Mouse (Mus musculus): ENCODE measurements around the gene Rpl6. TPM values are rescaled to one million over a fixed set of nuclear protein-coding genes. Genes with fewer than 3 reads are reported as not detected.

Gene Rpl6
- polyA plus RNA-seq, 1 experiment from 2014 or later = 373 TPM

GRCm38 (mm10) chr5:121162923-121163322, 41.4 kb upstream of the Rpl6 start:
- TF ChIP-seq EP300 (IDR thresholded peaks at IDR 0.05) (no peak), CTCF (IDR thresholded peaks at IDR 0.05) (no peak)
- no peak overlapping the region for H3K4me2 ChIP-seq (replicated peaks; ENCODE audit: low read depth, low read length)
- no peak overlapping the region for H3K9ac ChIP-seq (replicated peaks; ENCODE audit: low read depth)
- H3K36me3 ChIP-seq (ENCODE audit: insufficient read depth, low read length) = peaks cover 19% of the 10 kb centered on the region
- 88% methylated on average over 7 of the region's 7 CpGs for WGBS
- DNase-seq (ENCODE audit: low spot score) = no peak
- H3K4me3 ChIP-seq (ENCODE audit: low read depth, low read length) = no peak overlapping the region
- no peak for ATAC-seq
- no peaks in the 10 kb centered on the region for H3K27me3 ChIP-seq (replicated peaks; ENCODE audit: insufficient read depth, low read length)
- H3K9me3 ChIP-seq (ENCODE audit: low read length) = no peaks in the 10 kb centered on the region
- no peak overlapping the region for H3K27ac ChIP-seq (ENCODE audit: low read length)
- no peaks in the 10 kb centered on the region for H3K4me1 ChIP-seq (ENCODE audit: insufficient read depth, low read depth, low read length)

GRCm38 (mm10) chr5:121166884-121167283, 37.4 kb upstream of the Rpl6 start:
- ATAC-seq (no peak), DNase-seq (ENCODE audit: low spot score) (no peak)
- Histone ChIP-seq H3K9me3 (ENCODE audit: low read length) (no peaks in the 10 kb centered on the region), H3K27me3 (replicated peaks; ENCODE audit: insufficient read depth, low read length) (no peaks in the 10 kb centered on the region), H3K36me3 (ENCODE audit: insufficient read depth, low read length) (peaks cover 20% of the 10 kb centered on the region), H3K27ac (ENCODE audit: low read length) (no peak overlapping the region), H3K4me1 (ENCODE audit: insufficient read depth, low read depth, low read length) (no peaks in the 10 kb centered on the region), H3K4me2 (replicated peaks; ENCODE audit: low read depth, low read length) (no peak overlapping the region), H3K9ac (replicated peaks; ENCODE audit: low read depth) (no peak overlapping the region), H3K4me3 (ENCODE audit: low read depth, low read length) (no peak overlapping the region)
- whole genome bisulfite sequencing = 98% methylated on average over 6 of the region's 6 CpGs
- TF ChIP-seq EP300 (IDR thresholded peaks at IDR 0.05) (no peak), CTCF (IDR thresholded peaks at IDR 0.05) (no peak)

- Histone ChIP-seq H3K4me2 (replicated peaks; ENCODE audit: low read depth, low read length) (no peak overlapping the region), H3K4me3 (ENCODE audit: low read depth, low read length) (no peak overlapping the region), H3K9me3 (ENCODE audit: low read length) (no peaks in the 10 kb centered on the region), H3K4me1 (ENCODE audit: insufficient read depth, low read depth, low read length) (no peaks in the 10 kb centered on the region), H3K36me3 (ENCODE audit: insufficient read depth, low read length) (peaks cover 9% of the 10 kb centered on the region; the same call in 1 of the 2 replicates), H3K27ac (ENCODE audit: low read length) (no peak overlapping the region), H3K27me3 (replicated peaks; ENCODE audit: insufficient read depth, low read length) (no peaks in the 10 kb centered on the region), H3K9ac (replicated peaks; ENCODE audit: low read depth) (no peak overlapping the region)
- TF ChIP-seq CTCF (IDR thresholded peaks at IDR 0.05) = no peak
- TF ChIP-seq EP300 (IDR thresholded peaks at IDR 0.05) = no peak
- no peak for DNase-seq (ENCODE audit: low spot score)
- WGBS = 93% methylated on average over 2 of the region's 2 CpGs
- ATAC-seq = no peak
Observed at GRCm38 (mm10) chr5:121169588-121169987, 34.7 kb upstream of the Rpl6 start.

- Histone ChIP-seq H3K4me1 (ENCODE audit: insufficient read depth, low read depth, low read length) (no peaks in the 10 kb centered on the region), H3K36me3 (ENCODE audit: insufficient read depth, low read length) (0 out of 2 replicates have a peak, but pooled peaks cover 4% of the 10 kb centered on the region), H3K27ac (ENCODE audit: low read length) (no peak overlapping the region), H3K9ac (replicated peaks; ENCODE audit: low read depth) (no peak overlapping the region), H3K4me2 (replicated peaks; ENCODE audit: low read depth, low read length) (no peak overlapping the region), H3K27me3 (replicated peaks; ENCODE audit: insufficient read depth, low read length) (no peaks in the 10 kb centered on the region), H3K9me3 (ENCODE audit: low read length) (no peaks in the 10 kb centered on the region), H3K4me3 (ENCODE audit: low read depth, low read length) (no peak overlapping the region)
- 79% methylated on average over 4 of the region's 4 CpGs for WGBS
- DNase-seq (ENCODE audit: low spot score) (no peak), ATAC-seq (no peak)
- TF ChIP-seq EP300 (IDR thresholded peaks at IDR 0.05) = no peak
- peak; percentile 41 for TF ChIP-seq CTCF (IDR thresholded peaks at IDR 0.05)
Observed at GRCm38 (mm10) chr5:121172835-121173234, 31.4 kb upstream of the Rpl6 start.

- Histone ChIP-seq H3K27ac (ENCODE audit: low read length) (no peak overlapping the region), H3K4me1 (ENCODE audit: insufficient read depth, low read depth, low read length) (no peaks in the 10 kb centered on the region; the same call in 1 of the 2 replicates), H3K9me3 (ENCODE audit: low read length) (no peaks in the 10 kb centered on the region), H3K36me3 (ENCODE audit: insufficient read depth, low read length) (no peaks in the 10 kb centered on the region), H3K4me3 (ENCODE audit: low read depth, low read length) (no peak overlapping the region), H3K27me3 (replicated peaks; ENCODE audit: insufficient read depth, low read length) (no peaks in the 10 kb centered on the region), H3K9ac (replicated peaks; ENCODE audit: low read depth) (no peak overlapping the region), H3K4me2 (replicated peaks; ENCODE audit: low read depth, low read length) (no peak overlapping the region)
- 62% methylated on average over 9 of the region's 9 CpGs for WGBS
- ATAC-seq = no peak
- no peak for DNase-seq (ENCODE audit: low spot score)
- TF ChIP-seq EP300 (IDR thresholded peaks at IDR 0.05) (no peak), CTCF (IDR thresholded peaks at IDR 0.05) (no peak)
Observed at GRCm38 (mm10) chr5:121179077-121179857, 25.0 kb upstream of the Rpl6 start.

GRCm38 (mm10) chr5:121183269-121183668, 21.0 kb upstream of the Rpl6 start:
- 90% methylated on average over 9 of the region's 9 CpGs for WGBS
- DNase-seq (ENCODE audit: low spot score) = no peak
- Histone ChIP-seq H3K9ac (replicated peaks; ENCODE audit: low read depth) (no peak overlapping the region), H3K4me3 (ENCODE audit: low read depth, low read length) (no peak overlapping the region), H3K9me3 (ENCODE audit: low read length) (no peaks in the 10 kb centered on the region), H3K4me2 (replicated peaks; ENCODE audit: low read depth, low read length) (no peak overlapping the region), H3K27me3 (replicated peaks; ENCODE audit: insufficient read depth, low read length) (no peaks in the 10 kb centered on the region), H3K27ac (ENCODE audit: low read length) (no peak overlapping the region), H3K36me3 (ENCODE audit: insufficient read depth, low read length) (no peaks in the 10 kb centered on the region), H3K4me1 (ENCODE audit: insufficient read depth, low read depth, low read length) (no peaks in the 10 kb centered on the region; the same call in 1 of the 2 replicates)
- no peak for ATAC-seq
- no peak for TF ChIP-seq EP300 (IDR thresholded peaks at IDR 0.05)
- no peak for TF ChIP-seq CTCF (IDR thresholded peaks at IDR 0.05)
